Mouse (Mus musculus): Measurements from ENCODE around the gene Six4.

DNA sequence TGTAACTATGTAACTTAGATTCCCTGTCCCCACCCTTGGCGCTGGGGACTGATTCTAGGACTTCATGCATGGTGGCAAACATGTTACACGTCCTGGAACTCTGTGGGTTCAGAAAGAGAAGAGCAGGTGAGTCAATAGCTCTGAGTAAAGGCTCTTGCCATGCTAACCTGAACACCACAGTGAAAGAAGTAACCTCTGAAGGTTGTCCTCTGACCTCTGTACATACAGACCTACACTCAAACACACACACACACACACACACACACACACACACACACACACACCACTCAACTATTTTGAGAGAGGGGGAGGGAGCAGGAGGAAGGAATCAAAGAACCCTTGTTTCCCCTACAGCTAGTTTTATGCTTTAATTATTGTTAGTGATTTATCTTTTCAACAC is 19.1 kb downstream of the Six4 start:
- no peak for TF ChIP-seq FLI1 (IDR thresholded peaks at IDR 0.05; ENCODE audit: low read length)
- no peak for TF ChIP-seq GATA1 (IDR thresholded peaks at IDR 0.05; ENCODE audit: borderline replicate concordance, low read length)
